7 mouse cellular contexts compared by ENCODE assay signal in the genomic region with DNA sequence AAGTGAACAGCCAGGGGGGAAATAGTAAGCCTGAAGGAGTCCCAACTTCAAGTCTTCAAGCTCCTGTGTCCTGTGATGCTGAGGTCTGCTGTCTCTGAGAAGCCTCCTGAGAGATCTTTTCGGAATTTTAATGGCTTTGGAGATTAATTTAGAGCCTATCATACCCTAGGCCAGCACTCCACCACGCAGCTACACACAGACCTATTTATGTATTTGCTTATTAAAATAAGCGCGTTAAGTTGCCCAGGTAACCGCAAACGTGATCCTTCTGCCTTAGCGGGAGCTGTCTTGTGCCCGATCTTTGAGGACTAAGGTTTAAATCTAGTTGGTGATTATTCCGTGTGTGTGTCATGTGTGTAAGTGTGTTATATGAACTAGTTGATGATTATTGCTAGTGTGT. TPM values are rescaled to one million over a fixed set of nuclear protein-coding genes. Genes with fewer than 3 reads are reported as not detected.
DNase-seq lines count a peak whose midpoint lies in the region; ATAC-seq and TF ChIP-seq lines count a peak whose summit lies in the region.

No protein-coding gene starts in this region.

- no peak overlapping the region for H3K27ac ChIP-seq in layer of hippocampus, adult 2 months
- H3K27ac ChIP-seq in embryonic facial prominence, embryonic 14.5 days (replicated peaks; ENCODE audit: low read depth, low read length), result no peak overlapping the region
- no peak overlapping the region for H3K27ac ChIP-seq in hindbrain, embryonic 16.5 days (ENCODE audit: low read depth, low read length)
- H3K27ac ChIP-seq in midbrain, postnatal 0 days (ENCODE audit: low read depth, low read length), result no peak overlapping the region

- no peaks in the 10 kb centered on the region for H3K27me3 ChIP-seq in embryonic facial prominence, embryonic 14.5 days (replicated peaks; ENCODE audit: control insufficient read depth, insufficient read depth, low read length)
- no peaks in the 10 kb centered on the region for H3K27me3 ChIP-seq in hindbrain, embryonic 16.5 days (replicated peaks; ENCODE audit: control insufficient read depth, insufficient read depth, low read length)
- H3K27me3 ChIP-seq in midbrain, postnatal 0 days (ENCODE audit: insufficient read depth, low read length), result no peaks in the 10 kb centered on the region

- H3K36me3 ChIP-seq in embryonic facial prominence, embryonic 14.5 days (ENCODE audit: control insufficient read depth, insufficient read depth, low read length), result no peaks in the 10 kb centered on the region
- no peaks in the 10 kb centered on the region for H3K36me3 ChIP-seq in hindbrain, embryonic 16.5 days (ENCODE audit: control insufficient read depth, insufficient read depth, low read length)
- no peaks in the 10 kb centered on the region for H3K36me3 ChIP-seq in midbrain, postnatal 0 days (ENCODE audit: insufficient read depth, low read length)

- H3K4me1 ChIP-seq in embryonic facial prominence, embryonic 14.5 days (ENCODE audit: control insufficient read depth, insufficient read depth, low read length), result peaks cover 11% of the 10 kb centered on the region
- no peaks in the 10 kb centered on the region; the same call in 1 of the 2 replicates for H3K4me1 ChIP-seq in hindbrain, embryonic 16.5 days (ENCODE audit: control insufficient read depth, insufficient read depth, low read depth, low read length)
- H3K4me1 ChIP-seq in midbrain, postnatal 0 days (ENCODE audit: insufficient read depth, low read length), result no peaks in the 10 kb centered on the region

- 81% methylated on average over 9 of the region's 9 CpGs for WGBS in embryonic facial prominence, embryonic 14.5 days
- 69% methylated on average over 9 of the region's 9 CpGs for WGBS in hindbrain, embryonic 16.5 days
- WGBS in midbrain, postnatal 0 days, result 63% methylated on average over 9 of the region's 9 CpGs

- TF ChIP-seq CTCF in layer of hippocampus, adult 2 months (conservative IDR thresholded peaks at IDR 0.05), result no peak
- no peak for TF ChIP-seq CTCF in midbrain, postnatal 0 days (IDR thresholded peaks at IDR 0.05)

- no peaks in the 10 kb centered on the region for H3K9me3 ChIP-seq in embryonic facial prominence, embryonic 14.5 days (ENCODE audit: control insufficient read depth, low read length)
- no peaks in the 10 kb centered on the region for H3K9me3 ChIP-seq in hindbrain, embryonic 16.5 days (ENCODE audit: control insufficient read depth, low read length)
- no peaks in the 10 kb centered on the region for H3K9me3 ChIP-seq in midbrain, postnatal 0 days (ENCODE audit: low read length)

- no peak for DNase-seq in layer of hippocampus, adult 2 months (ENCODE audit: low spot score in 2 of 2)
- no peak for DNase-seq in layer of hippocampus, adult 11-12 months (ENCODE audit: low spot score)
- no peak for DNase-seq in embryonic facial prominence, embryonic 14.5 days (ENCODE audit: low spot score)
- no peak for DNase-seq in midbrain, postnatal 0 days (ENCODE audit: low spot score)
- no peak for DNase-seq in spleen, adult 18-20 months
- no peak for DNase-seq in c-Kit-positive CD71-positive TER-119-positive erythroid progenitor cells, embryonic 14.5 days (ENCODE audit: low spot score)

- peak overlapping the region; percentile 51 for H3K9ac ChIP-seq in embryonic facial prominence, embryonic 14.5 days (ENCODE audit: low read depth, low read length)
- H3K9ac ChIP-seq in hindbrain, embryonic 16.5 days (ENCODE audit: low read depth, low read length), result no peak overlapping the region; the same call in 1 of the 2 replicates
- no peak overlapping the region for H3K9ac ChIP-seq in midbrain, postnatal 0 days (replicated peaks; ENCODE audit: low read length, poor library complexity, severe bottlenecking)

- peak overlapping the region; percentile 59 for H3K4me2 ChIP-seq in embryonic facial prominence, embryonic 14.5 days (ENCODE audit: low read depth, low read length)
- peak overlapping the region; percentile 60 for H3K4me2 ChIP-seq in hindbrain, embryonic 16.5 days (ENCODE audit: low read length)
- peak overlapping the region; percentile 47 for H3K4me2 ChIP-seq in midbrain, postnatal 0 days (ENCODE audit: low read depth, low read length, poor library complexity, severe bottlenecking)

- H3K4me3 ChIP-seq in layer of hippocampus, adult 2 months, result peak overlapping the region; percentile 62
- H3K4me3 ChIP-seq in embryonic facial prominence, embryonic 14.5 days (ENCODE audit: low read depth, low read length), result peak overlapping the region; percentile 36
- peak overlapping the region; percentile 43 for H3K4me3 ChIP-seq in hindbrain, embryonic 16.5 days (ENCODE audit: low read length)
- H3K4me3 ChIP-seq in midbrain, postnatal 0 days (ENCODE audit: low read depth, low read length), result peak overlapping the region; percentile 29; the same call in 1 of the 2 replicates

- ATAC-seq in embryonic facial prominence, embryonic 14.5 days (ENCODE audit: low read depth), result no peak
- no peak for ATAC-seq in hindbrain, embryonic 16.5 days
- ATAC-seq in midbrain, postnatal 0 days (ENCODE audit: low FRiP score), result no peak

RNA-seq across cellular contexts. Expression of gene Etnk1, which starts 23.7 kb away (rescaled TPM):
- 100 to 1,000 TPM; 173 to 175 TPM for total RNA-seq in layer of hippocampus, adult 2 months (2021)
- polyA plus RNA-seq in embryonic facial prominence, embryonic 14.5 days (2014; fragmentation: Nextera tagmentation; extraction: Ambion mirVana), result 24.6 and 25.0 TPM in 2 replicates
- polyA plus RNA-seq in hindbrain, embryonic 16.5 days (2015; fragmentation: Nextera tagmentation; extraction: Ambion mirVana), result 40.5 and 46.6 TPM in 2 replicates
- 130 and 162 TPM in 2 replicates for total RNA-seq in midbrain, postnatal 0 days (2014; rRNA removed)
- 34.9 and 40.3 TPM in 2 replicates for polyA plus RNA-seq in midbrain, postnatal 0 days (2015; fragmentation: Nextera tagmentation; extraction: Ambion mirVana)

RNA-seq across cellular contexts. Expression of gene C2cd5, which starts 43.4 kb away (rescaled TPM):
- 100 to 1,000 TPM; 106 to 108 TPM for total RNA-seq in layer of hippocampus, adult 2 months (2021)
- 19.1 and 22.4 TPM in 2 replicates for polyA plus RNA-seq in embryonic facial prominence, embryonic 14.5 days (2014; fragmentation: Nextera tagmentation; extraction: Ambion mirVana)
- polyA plus RNA-seq in hindbrain, embryonic 16.5 days (2015; fragmentation: Nextera tagmentation; extraction: Ambion mirVana), result 39.0 and 41.6 TPM in 2 replicates
- 41.4 and 44.1 TPM in 2 replicates for total RNA-seq in midbrain, postnatal 0 days (2014; rRNA removed)
- polyA plus RNA-seq in midbrain, postnatal 0 days (2015; fragmentation: Nextera tagmentation; extraction: Ambion mirVana), result 20.1 and 22.9 TPM in 2 replicates
